Mouse (Mus musculus): ENCODE results near the gene Tnfrsf14.

DNA sequence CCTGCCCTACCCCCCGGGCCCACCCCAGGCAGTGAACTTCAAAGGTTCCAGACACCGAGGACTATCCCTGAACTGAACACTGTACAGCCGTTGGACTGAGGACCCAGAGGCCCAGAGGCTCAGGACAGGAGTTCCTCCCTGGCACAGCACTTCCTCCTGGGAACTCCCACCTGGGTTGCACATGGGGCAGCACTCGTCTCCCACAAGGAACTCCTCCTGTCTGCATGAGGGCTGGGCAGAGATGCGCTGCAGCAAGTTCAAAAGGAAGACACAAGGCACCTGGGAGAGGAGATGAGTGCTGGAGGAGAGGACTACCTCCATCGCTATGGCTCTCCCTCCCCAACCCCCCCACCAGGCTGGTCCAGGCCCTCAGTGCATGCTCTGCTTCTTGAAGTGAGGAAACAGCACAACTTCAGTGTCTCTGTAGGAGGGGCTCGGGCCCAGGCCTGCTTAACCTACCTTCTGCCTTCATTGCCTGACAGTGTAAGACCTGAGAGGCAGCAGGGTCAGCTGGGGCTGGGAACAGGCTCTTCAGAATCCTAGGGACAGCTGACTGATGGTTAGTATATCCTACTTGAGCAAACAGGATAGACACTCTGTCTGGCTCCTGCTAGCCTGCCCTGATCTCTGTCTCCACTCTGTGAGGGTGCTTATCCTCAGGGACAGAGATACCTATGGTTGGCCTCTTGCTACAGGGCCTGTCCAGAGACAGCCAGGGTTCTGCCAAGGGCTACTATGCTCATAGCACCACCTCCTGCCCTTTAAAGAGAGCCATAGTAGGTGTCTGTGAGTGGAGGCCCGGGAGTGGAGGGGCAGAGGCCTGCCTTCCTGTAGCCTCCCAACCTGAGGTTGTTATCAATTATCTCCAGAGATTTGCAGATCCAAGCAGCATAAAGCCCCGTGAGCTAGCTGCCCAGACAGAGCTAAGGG lies 1.1 kb downstream of the Tnfrsf14 start:
- TF ChIP-seq CTCF (IDR thresholded peaks at IDR 0.05; ENCODE audit: low read depth), result no peak
- no peak for TF ChIP-seq EP300 (IDR thresholded peaks at IDR 0.05; ENCODE audit: low read depth)
